Mouse (Mus musculus) brain, embryonic 14.5 days (tissue): Measurements from ENCODE around the gene Hp1bp3. TPM values are rescaled to one million over a fixed set of nuclear protein-coding genes. Genes with fewer than 3 reads are reported as not detected.
A peak's percentile ranks its signal among the peaks of the same experiment; 100 is the strongest.

ENCODE experiments used
- DNase-seq: peaks from one replicate; pipeline ENCODE4 v3.0.0-alpha.2; 2011; ENCODE audit warnings: low read depth
- CTCF ChIP-seq: fragments of 200-500 bp; IDR thresholded peaks from 2 replicates; pipeline ENCODE4 v1.5.1; 2012; ENCODE audit warnings: inconsistent platforms, mild to moderate bottlenecking, moderate library complexity, borderline replicate concordance; ENCODE audit not compliant: insufficient read depth, insufficient read length; ENCODE audit errors: extremely low read depth
- POLR2A ChIP-seq: fragments of 200-500 bp; IDR thresholded peaks from 2 replicates; pipeline ENCODE4 v1.6.1; 2012; ENCODE audit warnings: mild to moderate bottlenecking, inconsistent platforms, borderline replicate concordance; ENCODE audit not compliant: poor library complexity, insufficient read depth, insufficient read length, severe bottlenecking; ENCODE audit errors: extremely low read depth
- polyA plus RNA-seq: library from polyadenylated mRNA; depleted of rRNA; stranded (reverse); fragments of >200 nt; gene quantifications from 2 replicates; pipeline ENCODE4 v1.2.3, GENCODE M21; 2012; rRNA removed

Hp1bp3 gene
- 197 and 200 TPM in 2 replicates for polyA plus RNA-seq

DNA sequence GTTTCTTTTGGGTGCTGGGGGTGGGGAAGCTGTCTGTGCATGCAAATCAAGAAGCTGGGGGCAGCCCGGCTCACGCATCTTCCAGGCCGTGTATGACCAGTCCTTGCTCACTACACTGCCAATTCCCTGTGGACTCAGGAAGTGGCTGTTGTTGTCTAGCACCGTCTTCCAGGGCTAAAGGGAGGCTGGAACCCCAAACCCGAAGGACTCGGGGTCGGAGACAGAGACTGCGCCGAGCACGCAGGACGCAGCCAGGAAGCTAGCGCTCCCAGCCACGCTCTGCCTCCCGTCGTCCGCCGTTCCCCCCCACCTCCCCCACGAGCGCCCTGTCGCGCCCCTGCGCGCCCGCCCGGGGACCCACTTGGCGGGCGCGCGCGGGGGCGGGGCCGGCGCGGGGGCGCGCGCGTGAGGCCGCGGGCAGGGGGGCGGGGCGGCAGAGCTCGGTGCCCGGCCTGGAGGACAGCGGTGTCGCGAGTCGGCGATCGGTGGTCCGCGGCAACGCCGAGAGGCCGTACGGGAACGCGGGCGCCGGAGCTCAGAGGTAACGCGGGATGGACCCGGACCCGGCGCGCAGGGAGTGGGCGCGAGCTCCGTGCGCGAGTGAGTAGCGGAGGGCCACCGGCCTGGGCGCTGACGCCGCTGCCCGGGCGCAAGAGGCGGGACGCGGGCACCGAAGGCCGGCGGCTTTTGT, at the start of gene Hp1bp3:
Hp1bp3 (plus strand) TSS at position 97 of the 691 bp plus-strand sequence.
- no peak for TF ChIP-seq CTCF
- TF ChIP-seq POLR2A: peak; percentile 89
- peak; percentile 88 for DNase-seq

- DNase-seq: no peak
- no peak for TF ChIP-seq POLR2A
These were observed 49.6 kb upstream of the Hp1bp3 start for GRCm38 (mm10) chr4:138166519-138166918.

- no peak for DNase-seq
- TF ChIP-seq CTCF (no peak), POLR2A (no peak)
These were observed 47.9 kb upstream of the Hp1bp3 start for GRCm38 (mm10) chr4:138168162-138168561.

DNA sequence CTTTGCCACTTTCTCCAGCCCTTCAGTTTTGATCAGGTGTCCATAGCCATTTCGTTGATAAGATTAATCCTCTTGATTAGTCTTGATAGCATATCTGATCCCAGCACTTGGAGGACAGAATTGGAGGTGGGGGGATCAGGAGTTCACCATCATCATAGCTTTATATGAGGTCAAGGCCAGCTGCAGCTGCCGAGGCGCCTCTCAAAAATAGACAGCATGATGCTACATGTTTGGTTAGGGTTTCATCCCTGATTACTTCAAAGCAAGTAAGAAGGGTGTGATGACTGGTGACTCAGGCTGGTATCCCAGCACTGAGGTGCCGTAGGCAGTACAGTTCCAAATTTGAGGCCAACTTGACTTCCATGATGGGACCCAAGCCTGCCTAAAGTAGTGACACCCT, 46.7 kb upstream of the Hp1bp3 start:
- no peak for DNase-seq
- TF ChIP-seq CTCF (no peak), POLR2A (no peak)

GRCm38 (mm10) chr4:138172686-138173085, 43.4 kb upstream of the Hp1bp3 start:
- TF ChIP-seq CTCF: no peak
- no peak for TF ChIP-seq POLR2A
- DNase-seq: no peak

DNA sequence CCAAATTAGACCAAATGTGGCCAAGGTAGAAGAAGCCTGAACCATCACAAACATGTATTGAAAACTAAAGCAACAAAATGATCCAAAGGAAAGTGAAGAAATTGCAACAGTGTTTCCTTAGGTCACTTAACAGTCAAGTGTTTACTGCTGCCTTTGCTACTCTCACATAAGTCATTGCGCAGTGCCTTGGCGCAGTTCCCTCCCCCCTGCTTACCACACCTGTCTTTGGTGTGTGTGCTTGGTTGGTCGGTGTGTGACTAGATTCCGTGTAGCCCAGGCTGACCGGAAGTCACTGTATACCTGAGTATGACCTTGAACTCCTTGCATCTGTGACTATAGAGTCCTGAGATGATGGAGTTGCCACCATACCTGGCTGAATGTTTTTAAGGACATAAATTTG, 36.7 kb upstream of the Hp1bp3 start:
- no peak for DNase-seq
- no peak for TF ChIP-seq CTCF
- TF ChIP-seq POLR2A: no peak

GRCm38 (mm10) chr4:138180719-138181118, 35.4 kb upstream of the Hp1bp3 start:
- DNase-seq: no peak
- no peak for TF ChIP-seq CTCF
- no peak for TF ChIP-seq POLR2A

GRCm38 (mm10) chr4:138184056-138184455, 32.0 kb upstream of the Hp1bp3 start:
- DNase-seq: no peak
- TF ChIP-seq POLR2A (no peak), CTCF (no peak)

GRCm38 (mm10) chr4:138184573-138184981, 31.5 kb upstream of the Hp1bp3 start:
- DNase-seq: no peak
- TF ChIP-seq POLR2A: no peak
- TF ChIP-seq CTCF: no peak

- TF ChIP-seq POLR2A: no peak
- TF ChIP-seq CTCF: no peak
- DNase-seq: no peak
These were observed 30.1 kb upstream of the Hp1bp3 start for GRCm38 (mm10) chr4:138185961-138186360.

DNA sequence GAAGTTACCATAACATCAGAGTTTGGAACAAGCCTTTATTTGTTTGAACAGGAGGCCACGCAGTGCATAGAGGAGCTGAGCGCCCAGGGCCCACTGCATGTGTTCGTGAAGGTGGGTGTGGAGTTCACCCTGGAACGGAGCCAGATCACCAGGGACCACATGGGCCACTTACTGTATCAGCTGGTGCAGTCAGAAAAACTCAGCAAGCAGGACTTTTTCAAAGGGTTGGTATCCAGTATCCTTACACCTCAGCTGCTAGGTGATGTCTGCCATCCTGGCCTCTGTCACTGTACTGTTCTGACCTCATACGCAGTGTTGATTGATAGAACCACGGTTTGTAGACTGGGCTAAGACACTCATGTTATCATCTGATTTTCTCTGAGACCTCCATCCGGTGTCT, 28.1 kb upstream of the Hp1bp3 start:
- no peak for DNase-seq
- TF ChIP-seq POLR2A (no peak), CTCF (no peak)

DNA sequence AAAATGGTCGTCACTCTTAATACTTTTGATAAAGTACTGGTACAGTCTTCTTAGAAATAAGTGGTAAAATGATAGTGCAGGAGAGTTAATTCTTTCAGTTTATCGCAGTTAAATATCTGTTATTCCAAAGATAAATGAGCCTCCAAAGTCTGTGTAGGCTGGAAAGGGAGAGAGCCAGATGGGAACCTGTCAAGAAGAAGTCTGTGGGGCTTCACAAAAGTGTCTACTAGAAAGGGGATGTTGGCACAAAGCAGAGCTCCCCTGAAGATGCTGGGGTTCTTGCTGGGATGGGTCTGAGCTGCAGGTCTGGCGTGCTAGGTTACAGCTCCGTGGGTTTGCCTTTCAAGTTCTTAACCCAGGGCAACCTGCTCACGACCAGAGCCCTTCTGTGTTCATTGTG, 23.5 kb upstream of the Hp1bp3 start:
- DNase-seq: peak; percentile 10
- TF ChIP-seq POLR2A (no peak), CTCF (no peak)
